Mouse (Mus musculus): Measurements from ENCODE around the gene Oaz3. TPM values are rescaled to one million over a fixed set of nuclear protein-coding genes. Genes with fewer than 3 reads are reported as not detected.

The Oaz3 gene
- polyA plus RNA-seq, 1 experiment: 0.10 TPM

DNA sequence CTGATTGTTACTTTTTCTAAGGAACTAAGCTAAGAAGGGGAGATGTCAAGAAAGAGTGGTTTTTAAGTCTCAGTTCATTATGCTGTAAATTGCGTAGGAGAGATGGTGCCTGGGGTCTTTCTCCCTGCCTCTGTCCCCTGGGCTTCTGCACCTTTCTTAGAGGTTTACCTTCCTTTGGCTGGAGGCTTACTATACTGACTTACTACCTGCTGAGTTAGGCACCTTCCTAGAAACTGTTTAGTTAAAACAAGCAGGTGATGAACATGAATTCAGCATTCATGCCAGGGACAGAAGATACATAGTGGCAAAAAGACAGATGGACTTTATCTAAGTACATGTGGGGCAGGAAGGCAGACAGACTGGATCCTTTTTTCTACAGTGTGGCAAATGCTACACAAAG is 47.4 kb downstream of the Oaz3 start:
- TF ChIP-seq REST (IDR thresholded peaks at IDR 0.05; ENCODE audit: insufficient read depth, insufficient read length): no peak
- no peak for TF ChIP-seq USF1 (IDR thresholded peaks at IDR 0.05; ENCODE audit: low read depth)
- Histone ChIP-seq H3K4me2 (ENCODE audit: low read depth) (no peak overlapping the region), H3K36me3 (ENCODE audit: control insufficient read depth, insufficient read depth) (no peaks in the 10 kb centered on the region), H3K79me2 (ENCODE audit: control insufficient read depth, insufficient read depth) (no peaks in the 10 kb centered on the region), H3K27me3 (ENCODE audit: control insufficient read depth, insufficient read depth, insufficient read length) (peaks cover 45% of the 10 kb centered on the region), H3ac (ENCODE audit: control insufficient read depth, insufficient read length) (no peak overlapping the region), H3K4me3 (no peak overlapping the region)

DNA sequence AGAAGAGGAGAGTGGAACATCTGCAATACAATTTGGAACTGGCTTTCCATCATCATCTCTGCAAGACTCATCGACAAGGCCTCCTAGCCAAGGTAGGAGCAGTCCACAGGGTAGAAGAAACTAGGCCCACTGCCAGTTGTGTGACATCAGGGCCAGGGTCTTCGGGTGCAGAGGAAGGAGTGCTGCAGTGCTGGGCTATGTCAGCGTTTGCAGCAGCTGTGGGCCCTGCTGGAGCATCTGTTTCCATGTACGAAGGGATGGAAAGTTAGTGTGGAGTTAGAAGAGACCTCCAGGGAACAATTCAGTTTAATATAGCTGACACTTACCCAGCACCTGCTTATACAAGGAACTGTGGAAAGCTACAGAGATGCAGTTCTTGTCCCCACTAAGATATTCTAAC is 50.7 kb downstream of the Oaz3 start:
- Histone ChIP-seq H3K27me3 (ENCODE audit: control insufficient read depth, insufficient read depth, insufficient read length) (peaks cover 16% of the 10 kb centered on the region), H3K79me2 (ENCODE audit: control insufficient read depth, insufficient read depth) (no peaks in the 10 kb centered on the region), H3K4me3 (no peak overlapping the region), H3K36me3 (ENCODE audit: control insufficient read depth, insufficient read depth) (no peaks in the 10 kb centered on the region), H3K4me2 (ENCODE audit: low read depth) (no peak overlapping the region), H3ac (ENCODE audit: control insufficient read depth, insufficient read length) (no peak overlapping the region)
- TF ChIP-seq TCF3 (IDR thresholded peaks at IDR 0.05; ENCODE audit: insufficient read length, low read depth) (no peak), POLR2AphosphoS2 (IDR thresholded peaks at IDR 0.05; ENCODE audit: insufficient read length, low read depth) (no peak), MAX (IDR thresholded peaks at IDR 0.05; ENCODE audit: low read depth) (no peak), POLR2A (IDR thresholded peaks at IDR 0.05; ENCODE audit: insufficient read length, low read depth) (no peak), MYOD1 (IDR thresholded peaks at IDR 0.05; ENCODE audit: control insufficient read depth in 1 of 3, insufficient read length in 2 of 3, low read depth in 2 of 3) (no peak), MYOG (IDR thresholded peaks at IDR 0.05; ENCODE audit: control insufficient read depth in 1 of 3, insufficient read depth in 1 of 3, insufficient read length in 2 of 3, low read depth in 2 of 3) (no peak)

DNA sequence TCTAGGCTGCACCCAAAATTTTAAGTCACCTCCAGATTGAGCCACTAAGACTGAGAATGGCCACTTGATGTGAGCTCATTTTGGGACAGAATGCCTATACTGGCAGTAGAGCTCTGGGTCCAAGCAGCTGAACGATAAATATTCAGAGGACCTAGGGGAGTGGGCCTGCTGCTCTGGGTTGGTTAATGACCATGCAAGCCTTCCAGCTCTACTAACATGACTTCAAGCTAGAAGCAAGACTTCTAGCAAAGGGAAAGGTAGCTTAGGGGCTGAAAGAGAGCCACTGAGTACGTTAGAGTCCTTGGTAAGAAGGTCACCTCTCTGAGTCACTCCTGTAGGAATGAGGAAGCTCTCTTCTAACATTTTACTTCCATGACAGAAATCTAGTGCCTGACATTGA is 51.6 kb downstream of the Oaz3 start:
- H3K36me3 ChIP-seq (ENCODE audit: control insufficient read depth, insufficient read depth): no peaks in the 10 kb centered on the region
- no peak overlapping the region for H3K4me3 ChIP-seq
- TF ChIP-seq E2F4 (IDR thresholded peaks at IDR 0.05; ENCODE audit: insufficient read depth): no peak
- TF ChIP-seq CEBPB (IDR thresholded peaks at IDR 0.05; ENCODE audit: insufficient read depth, poor library complexity, severe bottlenecking): no peak
- no peaks in the 10 kb centered on the region for H3K79me2 ChIP-seq (ENCODE audit: control insufficient read depth, insufficient read depth)
- H3K4me2 ChIP-seq (ENCODE audit: low read depth): no peak overlapping the region
- H3K27me3 ChIP-seq (ENCODE audit: control insufficient read depth, insufficient read depth, insufficient read length): peaks cover 15% of the 10 kb centered on the region
- H3ac ChIP-seq (ENCODE audit: control insufficient read depth, insufficient read length): no peak overlapping the region

DNA sequence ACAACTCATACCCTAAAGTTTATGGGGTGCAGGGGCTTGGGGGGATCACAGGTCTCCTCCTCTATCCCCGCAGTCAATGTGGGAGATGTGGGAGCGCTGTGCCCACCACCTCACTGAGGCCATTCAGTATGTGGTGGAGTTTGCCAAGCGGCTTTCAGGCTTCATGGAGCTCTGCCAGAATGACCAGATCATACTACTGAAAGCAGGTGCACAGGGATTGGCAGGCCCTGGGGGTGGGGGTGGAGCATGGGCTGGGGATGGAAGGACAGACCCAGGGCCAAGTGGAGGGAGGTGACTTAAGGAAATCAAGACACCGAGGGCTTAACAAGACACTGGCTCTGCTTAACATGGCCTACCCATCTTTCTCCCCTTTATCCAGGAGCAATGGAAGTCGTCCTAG is 52.7 kb downstream of the Oaz3 start:
- H3K27me3 ChIP-seq (ENCODE audit: control insufficient read depth, insufficient read depth, insufficient read length): peaks cover 5% of the 10 kb centered on the region
- H3K4me3 ChIP-seq: no peak overlapping the region
- TF ChIP-seq TCF3 (IDR thresholded peaks at IDR 0.05; ENCODE audit: insufficient read length, low read depth) (no peak), E2F4 (IDR thresholded peaks at IDR 0.05; ENCODE audit: insufficient read depth) (no peak), POLR2A (IDR thresholded peaks at IDR 0.05; ENCODE audit: insufficient read length, low read depth) (no peak), POLR2AphosphoS2 (IDR thresholded peaks at IDR 0.05; ENCODE audit: insufficient read length, low read depth) (no peak), MAX (IDR thresholded peaks at IDR 0.05; ENCODE audit: low read depth) (no peak), USF1 (IDR thresholded peaks at IDR 0.05; ENCODE audit: low read depth) (no peak), TCF12 (IDR thresholded peaks at IDR 0.05; ENCODE audit: insufficient read depth, poor library complexity, severe bottlenecking) (no peak), MYOG (IDR thresholded peaks at IDR 0.05; ENCODE audit: control insufficient read depth in 1 of 3, insufficient read depth in 1 of 3, insufficient read length in 2 of 3, low read depth in 2 of 3) (no peak), CEBPB (IDR thresholded peaks at IDR 0.05; ENCODE audit: insufficient read depth, poor library complexity, severe bottlenecking) (no peak), SRF (IDR thresholded peaks at IDR 0.05; ENCODE audit: control insufficient read depth, insufficient read length, low read depth) (no peak), REST (IDR thresholded peaks at IDR 0.05; ENCODE audit: insufficient read depth, insufficient read length) (no peak), MYOD1 (IDR thresholded peaks at IDR 0.05; ENCODE audit: control insufficient read depth in 1 of 3, insufficient read length in 2 of 3, low read depth in 2 of 3) (no peak)
- no peak overlapping the region for H3K4me2 ChIP-seq (ENCODE audit: low read depth)
- H3ac ChIP-seq (ENCODE audit: control insufficient read depth, insufficient read length): no peak overlapping the region
- no peaks in the 10 kb centered on the region for H3K36me3 ChIP-seq (ENCODE audit: control insufficient read depth, insufficient read depth)
- H3K79me2 ChIP-seq (ENCODE audit: control insufficient read depth, insufficient read depth): no peaks in the 10 kb centered on the region

DNA sequence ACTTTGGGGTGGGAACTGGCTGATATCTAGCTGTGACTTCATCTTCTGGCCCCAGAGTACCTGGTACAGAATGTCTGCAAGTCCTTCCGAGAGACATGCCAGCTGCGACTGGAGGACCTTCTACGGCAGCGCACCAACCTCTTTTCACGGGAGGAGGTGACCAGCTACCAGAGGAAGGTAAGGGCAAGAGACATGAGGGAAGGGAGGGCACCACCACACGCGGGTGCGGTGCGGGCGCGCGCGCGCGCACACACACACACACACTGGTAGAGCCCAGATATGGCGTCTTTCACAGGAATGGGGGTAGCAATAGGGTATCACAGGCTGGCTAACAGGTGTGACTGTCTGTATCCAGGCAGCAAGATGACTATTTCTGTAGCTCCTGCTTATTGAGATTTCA is 54.3 kb downstream of the Oaz3 start:
- no peak overlapping the region for H3K4me2 ChIP-seq (ENCODE audit: low read depth)
- TF ChIP-seq SRF (IDR thresholded peaks at IDR 0.05; ENCODE audit: control insufficient read depth, insufficient read length, low read depth) (no peak), POLR2A (IDR thresholded peaks at IDR 0.05; ENCODE audit: insufficient read length, low read depth) (no peak), MYOD1 (IDR thresholded peaks at IDR 0.05; ENCODE audit: control insufficient read depth in 1 of 3, insufficient read length in 2 of 3, low read depth in 2 of 3) (no peak), REST (IDR thresholded peaks at IDR 0.05; ENCODE audit: insufficient read depth, insufficient read length) (no peak), TCF3 (IDR thresholded peaks at IDR 0.05; ENCODE audit: insufficient read length, low read depth) (no peak), CEBPB (IDR thresholded peaks at IDR 0.05; ENCODE audit: insufficient read depth, poor library complexity, severe bottlenecking) (no peak), E2F4 (IDR thresholded peaks at IDR 0.05; ENCODE audit: insufficient read depth) (no peak), POLR2AphosphoS2 (IDR thresholded peaks at IDR 0.05; ENCODE audit: insufficient read length, low read depth) (no peak), TCF12 (IDR thresholded peaks at IDR 0.05; ENCODE audit: insufficient read depth, poor library complexity, severe bottlenecking) (no peak), USF1 (IDR thresholded peaks at IDR 0.05; ENCODE audit: low read depth) (no peak), MAX (IDR thresholded peaks at IDR 0.05; ENCODE audit: low read depth) (no peak), MYOG (IDR thresholded peaks at IDR 0.05; ENCODE audit: control insufficient read depth in 1 of 3, insufficient read depth in 1 of 3, insufficient read length in 2 of 3, low read depth in 2 of 3) (no peak)
- H3ac ChIP-seq (ENCODE audit: control insufficient read depth, insufficient read length): no peak overlapping the region
- peaks cover 5% of the 10 kb centered on the region for H3K27me3 ChIP-seq (ENCODE audit: control insufficient read depth, insufficient read depth, insufficient read length)
- no peaks in the 10 kb centered on the region for H3K36me3 ChIP-seq (ENCODE audit: control insufficient read depth, insufficient read depth)
- H3K79me2 ChIP-seq (ENCODE audit: control insufficient read depth, insufficient read depth): no peaks in the 10 kb centered on the region
- H3K4me3 ChIP-seq: no peak overlapping the region

Data from myocyte (in vitro differentiated cells).